Mouse (Mus musculus) ES-E14 (cell line): ENCODE results near the gene Alk. TPM values are rescaled to one million over a fixed set of nuclear protein-coding genes. Genes with fewer than 3 reads are reported as not detected.

ENCODE experiments used
- DNase-seq: peaks from one replicate; pipeline ENCODE4 v3.0.0-alpha.2; 2013; ENCODE audit warnings: low read depth, low spot score
- H3K27ac ChIP-seq: 2 replicates; pipeline ENCODE4 v1.5.1; 2012; ENCODE audit warnings: low read depth, mild to moderate bottlenecking, low read length, moderate library complexity, mixed read lengths; ENCODE audit not compliant: poor library complexity, insufficient read depth, severe bottlenecking
- H3K36me3 ChIP-seq: 2 replicates; pipeline ENCODE4 v1.6.1; 2012; ENCODE audit warnings: mild to moderate bottlenecking, low read length, moderate library complexity, mixed read lengths; ENCODE audit not compliant: control insufficient read depth, poor library complexity, insufficient read depth, severe bottlenecking
- H3K4me1 ChIP-seq, 2 experiments: fragments of 150-350 bp in 1 of 2; sonication (generic) in 1 of 2; 2 replicates each; pipeline ENCODE4 v1.6.1; 2012; ENCODE audit warnings: low read length in 2 of 2, mild to moderate bottlenecking in 1 of 2, mixed read lengths in 1 of 2; ENCODE audit not compliant: control insufficient read depth in 2 of 2, insufficient read depth in 2 of 2, poor library complexity in 1 of 2
- H3K4me3 ChIP-seq, 2 experiments: fragments of 150-350 bp in 1 of 2; sonication (generic) in 1 of 2; 2 replicates each; pipeline ENCODE4 v1.5.1; 2012; ENCODE audit warnings: low read length in 2 of 2, low read depth in 1 of 2, mild to moderate bottlenecking in 1 of 2, mixed read lengths in 1 of 2; ENCODE audit not compliant: insufficient read depth in 1 of 2, poor library complexity in 1 of 2, severe bottlenecking in 1 of 2
- H3K9ac ChIP-seq: 2 replicates; pipeline ENCODE4 v1.6.1; 2012; ENCODE audit warnings: low read depth, mild to moderate bottlenecking, low read length, mixed read lengths; ENCODE audit not compliant: poor library complexity, insufficient read depth, severe bottlenecking
- H3K9me3 ChIP-seq: fragments of 150-350 bp; sonication (generic); 2 replicates; pipeline ENCODE4 v1.6.1; 2012; ENCODE audit warnings: low read depth, mild to moderate bottlenecking, low read length; ENCODE audit not compliant: control insufficient read depth, insufficient read depth
- CHD2 ChIP-seq: IDR thresholded peaks from 2 replicates; pipeline ENCODE4 v1.6.1; 2014; ENCODE audit warnings: mild to moderate bottlenecking, low read depth, low read length, inconsistent platforms
- HCFC1 ChIP-seq: IDR thresholded peaks from 2 replicates; pipeline ENCODE4 v1.6.1; 2012; ENCODE audit warnings: low read length, inconsistent platforms, borderline replicate concordance; ENCODE audit not compliant: insufficient read depth
- MAFK ChIP-seq: IDR thresholded peaks from 2 replicates; pipeline ENCODE4 v1.6.1; 2014; ENCODE audit warnings: mild to moderate bottlenecking, low read depth, low read length, inconsistent platforms; ENCODE audit not compliant: insufficient read depth
- ZC3H11A ChIP-seq: IDR thresholded peaks from 2 replicates; pipeline ENCODE4 v1.6.1; 2012; ENCODE audit warnings: low read depth, mild to moderate bottlenecking, inconsistent platforms, low read length, borderline replicate concordance
- ZNF384 ChIP-seq: IDR thresholded peaks from 2 replicates; pipeline ENCODE4 v1.6.1; 2012; ENCODE audit warnings: low read depth, low read length, inconsistent platforms
- in situ Hi-C, 2 experiments: fragments of 600-800 bp; cut with MboI; formaldehyde crosslinking; loops; one replicate each; pipeline ENCODE4 v1.15.1; 2025; ENCODE audit warnings: low sequenced_read_pairs in 2 of 2, inconsistent platforms in 1 of 2; ENCODE audit not compliant: unreplicated experiment in 2 of 2
- total RNA-seq: library from RNA; depleted of rRNA; stranded (reverse); fragments of 300-350 nt; gene quantifications from 2 replicates; pipeline ENCODE4 v1.2.3, GENCODE M21; 2012; rRNA removed

Gene Alk
- total RNA-seq = 0.53 and 0.58 TPM in 2 replicates

GRCm38 (mm10) chr17:72604610-72604980 is at the start of gene Alk:
Gene Alk, minus strand, starts transcription at chr17:72604627.
- no peak within 1 kb of the TSS for H3K27ac ChIP-seq
- TF ChIP-seq MAFK (no peak), CHD2 (no peak), ZNF384 (no peak), ZC3H11A (no peak), HCFC1 (no peak)
- in situ Hi-C loops = loop anchor here (10.0 to 25.0 kb wide), 2 partner anchors 180 to 183 kb away; no protein-coding TSS in a partner anchor
- no peaks in the 10 kb centered on the region for H3K9me3 ChIP-seq
- peak within 1 kb of the TSS; percentile 30 for H3K9ac ChIP-seq
- peak; percentile 91 for DNase-seq
- H3K36me3 ChIP-seq = no peaks in the 10 kb centered on the region
- peak within 1 kb of the TSS; percentile 77 for H3K4me3 ChIP-seq
- H3K4me1 ChIP-seq = peaks cover 0 to 2% of the 10 kb centered on the region in 2 experiments; a peak in 1 of 4 replicates

GRCm38 (mm10) chr17:72652801-72653200 is 48.4 kb upstream of the Alk start:
- DNase-seq = no peak
- in situ Hi-C loops = no loop called here
- no peaks in the 10 kb centered on the region for H3K4me1 ChIP-seq
- H3K27ac ChIP-seq = no peak overlapping the region
- H3K4me3 ChIP-seq = no peak overlapping the region
- H3K9ac ChIP-seq = no peak overlapping the region
- TF ChIP-seq CHD2 = no peak
- TF ChIP-seq ZC3H11A = no peak
- no peak for TF ChIP-seq ZNF384
- TF ChIP-seq MAFK = no peak
- no peak for TF ChIP-seq HCFC1
- no peaks in the 10 kb centered on the region for H3K36me3 ChIP-seq
- H3K9me3 ChIP-seq = no peaks in the 10 kb centered on the region

- Histone ChIP-seq H3K4me1 (no peaks in the 10 kb centered on the region), H3K9ac (no peak overlapping the region), H3K36me3 (no peaks in the 10 kb centered on the region), H3K4me3 (no peak overlapping the region), H3K27ac (no peak overlapping the region), H3K9me3 (no peaks in the 10 kb centered on the region)
- no peak for DNase-seq
- TF ChIP-seq HCFC1 = no peak
- no peak for TF ChIP-seq ZNF384
- TF ChIP-seq MAFK = no peak
- no peak for TF ChIP-seq CHD2
- TF ChIP-seq ZC3H11A = no peak
- in situ Hi-C loops = no loop called here
These were observed 44.3 kb upstream of the Alk start for GRCm38 (mm10) chr17:72648607-72649217.

GRCm38 (mm10) chr17:72646167-72646566 is 41.7 kb upstream of the Alk start:
- no peak for TF ChIP-seq CHD2
- H3K36me3 ChIP-seq = no peaks in the 10 kb centered on the region
- no peak overlapping the region for H3K4me3 ChIP-seq
- H3K9me3 ChIP-seq = no peaks in the 10 kb centered on the region
- no peak overlapping the region for H3K9ac ChIP-seq
- in situ Hi-C loops = no loop called here
- no peak for DNase-seq
- H3K4me1 ChIP-seq = no peaks in the 10 kb centered on the region
- no peak overlapping the region for H3K27ac ChIP-seq

GRCm38 (mm10) chr17:72640095-72640494 is 35.7 kb upstream of the Alk start:
- in situ Hi-C loops = no loop called here
- Histone ChIP-seq H3K9ac (no peak overlapping the region), H3K27ac (no peak overlapping the region), H3K36me3 (no peaks in the 10 kb centered on the region), H3K9me3 (no peaks in the 10 kb centered on the region), H3K4me3 (no peak overlapping the region), H3K4me1 (no peaks in the 10 kb centered on the region)
- no peak for DNase-seq
- no peak for TF ChIP-seq MAFK
- no peak for TF ChIP-seq HCFC1
- TF ChIP-seq ZC3H11A = no peak
- no peak for TF ChIP-seq ZNF384
- TF ChIP-seq CHD2 = no peak
